Mouse (Mus musculus) heart, postnatal 0 days (tissue): ENCODE measurements around the gene Hspb7.

Experiments used
- CTCF ChIP-seq: IDR thresholded peaks from 2 replicates; pipeline ENCODE4 v1.5.1; 2016; ENCODE audit warnings: antibody characterized with exemption, control low read depth, low read depth
- EP300 ChIP-seq: IDR thresholded peaks from 2 replicates; pipeline ENCODE4 v1.6.1; 2016; ENCODE audit warnings: antibody characterized with exemption, low read depth

- TF ChIP-seq CTCF (no peak), EP300 (no peak)
These were observed 37.7 kb downstream of the Hspb7 start for GRCm38 (mm10) chr4:141458236-141458635.
